Mouse (Mus musculus) ES-E14 (cell line): ENCODE measurements around the gene Nat8f2. TPM values are rescaled to one million over a fixed set of nuclear protein-coding genes. Genes with fewer than 3 reads are reported as not detected.

Experiments
- DNase-seq: peaks from one replicate; pipeline ENCODE4 v3.0.0-alpha.2; 2013; ENCODE audit warnings: low read depth, low spot score
- H3K27ac ChIP-seq: 2 replicates; pipeline ENCODE4 v1.5.1; 2012; ENCODE audit warnings: low read depth, mild to moderate bottlenecking, low read length, moderate library complexity, mixed read lengths; ENCODE audit not compliant: poor library complexity, insufficient read depth, severe bottlenecking
- H3K36me3 ChIP-seq: 2 replicates; pipeline ENCODE4 v1.6.1; 2012; ENCODE audit warnings: mild to moderate bottlenecking, low read length, moderate library complexity, mixed read lengths; ENCODE audit not compliant: control insufficient read depth, poor library complexity, insufficient read depth, severe bottlenecking
- H3K4me1 ChIP-seq, 2 experiments: fragments of 150-350 bp in 1 of 2; sonication (generic) in 1 of 2; 2 replicates each; pipeline ENCODE4 v1.6.1; 2012; ENCODE audit warnings: low read length in 2 of 2, mild to moderate bottlenecking in 1 of 2, mixed read lengths in 1 of 2; ENCODE audit not compliant: control insufficient read depth in 2 of 2, insufficient read depth in 2 of 2, poor library complexity in 1 of 2
- H3K4me3 ChIP-seq, 2 experiments: fragments of 150-350 bp in 1 of 2; sonication (generic) in 1 of 2; 2 replicates each; pipeline ENCODE4 v1.5.1; 2012; ENCODE audit warnings: low read length in 2 of 2, low read depth in 1 of 2, mild to moderate bottlenecking in 1 of 2, mixed read lengths in 1 of 2; ENCODE audit not compliant: insufficient read depth in 1 of 2, poor library complexity in 1 of 2, severe bottlenecking in 1 of 2
- H3K9ac ChIP-seq: 2 replicates; pipeline ENCODE4 v1.6.1; 2012; ENCODE audit warnings: low read depth, mild to moderate bottlenecking, low read length, mixed read lengths; ENCODE audit not compliant: poor library complexity, insufficient read depth, severe bottlenecking
- H3K9me3 ChIP-seq: fragments of 150-350 bp; sonication (generic); 2 replicates; pipeline ENCODE4 v1.6.1; 2012; ENCODE audit warnings: low read depth, mild to moderate bottlenecking, low read length; ENCODE audit not compliant: control insufficient read depth, insufficient read depth
- CHD2 ChIP-seq: IDR thresholded peaks from 2 replicates; pipeline ENCODE4 v1.6.1; 2014; ENCODE audit warnings: mild to moderate bottlenecking, low read depth, low read length, inconsistent platforms
- HCFC1 ChIP-seq: IDR thresholded peaks from 2 replicates; pipeline ENCODE4 v1.6.1; 2012; ENCODE audit warnings: low read length, inconsistent platforms, borderline replicate concordance; ENCODE audit not compliant: insufficient read depth
- MAFK ChIP-seq: IDR thresholded peaks from 2 replicates; pipeline ENCODE4 v1.6.1; 2014; ENCODE audit warnings: mild to moderate bottlenecking, low read depth, low read length, inconsistent platforms; ENCODE audit not compliant: insufficient read depth
- ZC3H11A ChIP-seq: IDR thresholded peaks from 2 replicates; pipeline ENCODE4 v1.6.1; 2012; ENCODE audit warnings: low read depth, mild to moderate bottlenecking, inconsistent platforms, low read length, borderline replicate concordance
- ZNF384 ChIP-seq: IDR thresholded peaks from 2 replicates; pipeline ENCODE4 v1.6.1; 2012; ENCODE audit warnings: low read depth, low read length, inconsistent platforms
- in situ Hi-C, 2 experiments: fragments of 600-800 bp; cut with MboI; formaldehyde crosslinking; loops; one replicate each; pipeline ENCODE4 v1.15.1; 2025; ENCODE audit warnings: low sequenced_read_pairs in 2 of 2, inconsistent platforms in 1 of 2; ENCODE audit not compliant: unreplicated experiment in 2 of 2
- total RNA-seq: library from RNA; depleted of rRNA; stranded (reverse); fragments of 300-350 nt; gene quantifications from 2 replicates; pipeline ENCODE4 v1.2.3, GENCODE M21; 2012; rRNA removed

Nat8f2 gene
- total RNA-seq, 1 experiment, result 1.0 TPM

GRCm38 (mm10) chr6:85820837-85821236 lies 48.1 kb downstream of the Nat8f2 start, which contains the start of the genes Nat8f6 and Nat8f5:
Nat8f6 (minus strand) TSS chr6:85820954.
Nat8f5 (minus strand) TSS chr6:85820972.
- Histone ChIP-seq H3K4me1 (no peaks in the 10 kb centered on the region), H3K9me3 (no peaks in the 10 kb centered on the region), H3K36me3 (no peaks in the 10 kb centered on the region), H3K9ac (no peak within 1 kb of the TSS), H3K27ac (no peak within 1 kb of the TSS), H3K4me3 (no peak within 1 kb of the TSS)
- TF ChIP-seq ZNF384, result no peak
- no peak for TF ChIP-seq ZC3H11A
- TF ChIP-seq HCFC1, result no peak
- no peak for TF ChIP-seq MAFK
- TF ChIP-seq CHD2, result no peak
- in situ Hi-C loops, result no loop called here
- DNase-seq, result no peak

- H3K36me3 ChIP-seq, result no peaks in the 10 kb centered on the region
- H3K9me3 ChIP-seq, result no peaks in the 10 kb centered on the region
- in situ Hi-C loops, result no loop called here
- DNase-seq, result peak; percentile 25
- TF ChIP-seq HCFC1 (no peak), MAFK (no peak), ZNF384 (no peak), CHD2 (no peak), ZC3H11A (no peak)
- H3K4me3 ChIP-seq, result no peak overlapping the region
- H3K4me1 ChIP-seq, result no peaks in the 10 kb centered on the region
- H3K27ac ChIP-seq, result peak overlapping the region; percentile 72; the same call in 1 of the 2 replicates
- no peak overlapping the region for H3K9ac ChIP-seq
These were observed 50.6 kb downstream of the Nat8f2 start for GRCm38 (mm10) chr6:85818338-85818737.

Other genes starting within 250 kb of the Nat8f2 start
- gene Nat8f7, start 156.0 kb downstream of the Nat8f2 start, total RNA-seq, result not detected in 2 replicates
- 0.21 TPM in 1 of 2 replicates, not detected in the other for gene Nat8f3, start 103.4 kb downstream of the Nat8f2 start, total RNA-seq
- gene Nat8f6, start 48.2 kb downstream of the Nat8f2 start, total RNA-seq, result not detected in 2 replicates
- not detected in 2 replicates for gene Nat8f5, start 48.2 kb downstream of the Nat8f2 start, total RNA-seq
- gene Nat8, start 37.1 kb downstream of the Nat8f2 start, total RNA-seq, result not detected in 2 replicates
- gene Nat8f4, start 35.7 kb upstream of the Nat8f2 start, total RNA-seq, result 6.0 and 6.8 TPM in 2 replicates
- gene Tprkb, start 42.7 kb upstream of the Nat8f2 start, total RNA-seq, result 17.2 and 25.3 TPM in 2 replicates
- 1.1 and 2.7 TPM in 2 replicates for gene Nat8f1, start 46.5 kb upstream of the Nat8f2 start, total RNA-seq
- gene Dusp11, start 92.5 kb upstream of the Nat8f2 start, total RNA-seq, result 28.8 and 29.4 TPM in 2 replicates
- gene Figla, start 147.0 kb upstream of the Nat8f2 start, total RNA-seq, result 0.58 TPM in 1 of 2 replicates, not detected in the other
- 0.74 and 2.5 TPM in 2 replicates for gene Add2, start 159.5 kb upstream of the Nat8f2 start, total RNA-seq